Mouse (Mus musculus) bone marrow macrophage, adult 2 months (primary cell): ENCODE data around the gene Kpna6.

Source experiments
- CTCF ChIP-seq: IDR thresholded peaks from 2 replicates; pipeline ENCODE4 v1.5.1; 2012; ENCODE audit warnings: low read depth, mild to moderate bottlenecking, low read length, moderate library complexity
- POLR2A ChIP-seq: IDR thresholded peaks from 2 replicates; pipeline ENCODE4 v1.6.1; 2012; ENCODE audit warnings: mild to moderate bottlenecking, low read depth, low read length, borderline replicate concordance

GRCm38 (mm10) chr4:129615801-129616290, 56.7 kb downstream of the Kpna6 start:
- TF ChIP-seq POLR2A (no peak), CTCF (no peak)
